Mouse (Mus musculus) frontal cortex, postnatal 36 days (tissue): ENCODE measurements around the gene Cfap298.
A peak's percentile ranks its signal among the peaks of the same experiment; 100 is the strongest.

Source experiments
- DNase-seq, 2 experiments: peaks; one replicate each; pipeline ENCODE4 v3.0.0; 2022; ENCODE audit warnings: low spot score in 2 of 2

Gene Cfap298

DNA sequence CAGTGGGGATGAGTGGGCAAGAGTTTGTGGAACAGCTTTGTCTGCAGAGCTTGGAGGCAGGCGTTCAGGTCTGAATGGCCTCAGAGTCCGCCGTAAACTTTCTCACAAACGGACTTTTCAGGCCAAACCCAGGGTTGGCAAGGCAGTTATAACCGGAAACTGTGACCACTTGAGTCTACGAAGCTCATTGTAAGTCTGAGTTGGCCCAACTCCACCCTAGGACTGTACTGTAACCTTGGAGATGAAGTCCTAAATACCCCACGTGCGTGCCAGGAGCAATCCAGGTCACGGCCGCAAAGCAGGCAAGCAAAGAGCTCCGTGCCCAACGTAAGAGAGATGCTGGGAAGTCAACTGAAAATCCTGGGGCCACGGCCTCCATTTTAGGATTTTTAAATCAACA is 23.1 kb downstream of the Cfap298 start:
- DNase-seq = no peak

GRCm38 (mm10) chr16:90910855-90911533 is 23.9 kb downstream of the Cfap298 start:
- DNase-seq = no peak

GRCm38 (mm10) chr16:90907250-90907649 is 27.7 kb downstream of the Cfap298 start:
- DNase-seq = no peak

DNA sequence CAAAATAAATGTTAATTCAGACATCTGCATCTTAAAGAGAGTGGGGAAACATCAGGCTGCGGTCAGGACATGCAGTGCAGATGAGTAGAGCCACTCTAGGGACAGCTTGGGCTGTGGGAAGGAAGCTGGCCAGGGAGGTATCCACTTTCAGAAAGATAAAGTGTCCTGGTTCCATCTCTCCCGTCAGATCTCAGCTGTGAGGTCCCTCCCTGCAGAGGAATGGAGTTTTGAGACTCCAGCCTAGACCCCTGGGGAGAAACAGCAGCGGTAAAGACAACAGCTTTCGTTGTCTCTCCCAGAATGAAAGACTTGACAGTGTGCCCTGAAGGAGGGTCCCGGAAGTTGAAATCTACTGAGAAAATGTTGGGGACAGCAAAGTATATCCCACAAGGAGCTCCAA is 31.6 kb downstream of the Cfap298 start:
- no peak for DNase-seq

DNA sequence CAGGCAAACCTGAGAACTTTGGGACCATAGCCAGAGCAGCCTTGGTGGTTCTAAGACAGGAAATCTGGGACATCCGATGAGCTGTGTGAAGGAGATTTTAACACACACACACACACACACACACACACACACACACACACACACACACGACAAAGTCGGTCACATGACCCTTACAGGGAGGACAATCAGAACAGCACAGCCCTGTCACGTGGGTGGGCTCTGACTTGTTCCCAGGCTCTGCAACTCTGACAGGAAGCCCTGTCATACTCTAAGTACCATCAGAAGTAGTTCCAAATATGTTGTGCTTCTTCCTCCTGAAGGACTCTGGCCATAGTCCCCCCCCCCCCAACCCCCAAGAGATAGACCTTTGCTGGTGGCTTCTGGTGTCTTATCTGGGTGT is 33.5 kb downstream of the Cfap298 start:
- DNase-seq = no peak

- no peak for DNase-seq
These were observed 35.4 kb downstream of the Cfap298 start for GRCm38 (mm10) chr16:90899498-90899897.

DNA sequence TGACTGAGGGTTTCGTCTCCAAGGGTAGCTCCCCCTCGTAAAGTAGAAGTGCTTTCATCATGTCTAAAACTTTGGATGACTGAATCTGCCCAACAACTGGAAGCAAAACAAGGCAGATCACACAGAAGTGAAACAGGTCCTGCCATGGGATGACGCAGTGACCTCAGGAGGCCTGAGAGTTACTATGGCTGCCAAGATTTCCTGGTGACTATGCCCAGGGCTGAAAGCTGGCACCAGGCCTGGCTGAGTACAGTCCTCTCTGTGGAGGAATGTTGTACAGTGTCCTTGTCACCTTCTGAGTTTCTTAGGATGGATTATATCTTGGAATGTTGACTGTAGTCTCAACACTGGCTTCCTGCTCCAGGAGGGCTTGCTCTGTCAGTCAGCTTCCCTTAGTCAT is 37.3 kb downstream of the Cfap298 start:
- DNase-seq = no peak

GRCm38 (mm10) chr16:90893792-90894191 is 41.1 kb downstream of the Cfap298 start:
- no peak for DNase-seq

GRCm38 (mm10) chr16:90893019-90893418 is 41.9 kb downstream of the Cfap298 start:
- no peak for DNase-seq

DNA sequence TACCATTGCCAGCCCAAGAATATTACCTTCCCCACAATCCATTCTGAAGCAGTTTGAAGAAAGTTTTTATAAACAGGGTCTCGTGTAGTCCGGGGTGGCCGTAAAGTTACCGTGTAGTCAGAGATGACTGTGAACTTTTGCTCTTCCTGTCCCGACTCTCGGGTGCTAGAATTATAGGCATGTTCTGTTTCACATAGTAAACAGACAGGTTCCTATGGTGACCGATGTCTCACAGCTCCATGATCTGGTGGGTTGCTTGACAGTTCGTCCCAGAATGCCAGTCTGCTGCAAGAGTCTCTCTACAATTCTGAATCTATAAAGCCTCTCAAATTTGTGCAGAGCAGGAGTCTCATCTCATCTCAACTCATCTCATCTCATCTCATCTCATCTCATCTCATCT is 42.8 kb downstream of the Cfap298 start:
- no peak for DNase-seq

DNA sequence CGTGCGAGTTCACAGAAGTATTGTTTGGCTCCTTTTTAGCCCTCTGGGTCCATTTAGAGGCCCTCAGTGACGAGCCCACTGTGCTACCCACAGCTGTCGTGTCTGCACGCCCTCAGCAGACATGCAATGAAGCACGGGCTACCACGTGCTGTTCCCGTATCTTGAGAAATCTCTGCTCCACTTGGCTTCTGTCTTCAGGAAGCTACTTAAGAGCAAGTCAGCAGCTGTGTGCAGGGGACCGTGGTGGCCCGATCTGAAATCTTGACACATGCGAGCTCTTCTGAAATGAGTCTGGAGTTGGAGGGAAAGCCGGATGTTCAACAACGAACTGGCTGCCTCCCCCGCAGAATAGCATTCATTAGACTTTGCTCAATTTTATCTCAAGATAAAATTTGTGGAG is 43.3 kb downstream of the Cfap298 start:
- no peak for DNase-seq

DNA sequence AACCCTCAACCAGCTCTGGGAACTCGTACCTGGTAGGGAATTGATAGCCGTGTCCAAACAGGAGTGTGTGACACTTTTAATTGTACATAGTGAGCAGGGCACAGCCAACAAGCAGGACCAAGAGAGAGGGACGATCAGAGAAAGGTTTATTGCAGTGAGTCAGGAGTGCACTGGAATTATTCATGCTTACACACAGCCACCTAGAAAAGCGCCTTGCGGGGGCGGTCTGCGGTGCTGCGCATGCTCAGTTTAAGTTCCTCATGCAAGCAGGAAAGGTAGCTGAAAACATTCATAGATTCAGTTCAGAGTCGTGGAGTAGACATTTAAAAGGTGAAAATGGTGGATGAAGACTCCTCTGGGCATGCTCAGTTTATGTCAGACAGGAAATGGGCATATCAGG is 44.2 kb downstream of the Cfap298 start:
- peak in 1 of 2 experiments; percentile 13 for DNase-seq

GRCm38 (mm10) chr16:90885781-90886565 is 48.9 kb downstream of the Cfap298 start:
- DNase-seq = peak in 1 of 2 experiments; percentile 14

DNA sequence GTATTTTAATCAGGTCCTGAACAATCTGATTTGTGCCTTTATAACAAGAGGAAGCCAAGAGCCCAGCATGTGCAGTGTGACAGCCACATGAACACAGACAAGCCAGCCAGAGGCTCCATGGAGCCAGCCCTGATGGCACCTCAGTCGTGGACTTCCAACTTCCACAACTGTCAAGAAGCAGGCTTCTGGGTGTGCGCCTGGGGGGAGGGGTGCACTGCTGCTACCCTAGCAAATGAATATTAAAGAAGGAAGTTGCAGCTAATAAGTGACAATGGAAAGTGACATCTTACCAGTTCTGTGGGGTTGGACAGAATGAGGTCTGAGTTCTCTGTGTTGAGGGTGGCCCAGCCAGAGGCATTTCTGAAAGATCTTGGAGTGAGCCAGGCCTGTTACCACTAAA is 49.6 kb downstream of the Cfap298 start:
- no peak for DNase-seq

DNA sequence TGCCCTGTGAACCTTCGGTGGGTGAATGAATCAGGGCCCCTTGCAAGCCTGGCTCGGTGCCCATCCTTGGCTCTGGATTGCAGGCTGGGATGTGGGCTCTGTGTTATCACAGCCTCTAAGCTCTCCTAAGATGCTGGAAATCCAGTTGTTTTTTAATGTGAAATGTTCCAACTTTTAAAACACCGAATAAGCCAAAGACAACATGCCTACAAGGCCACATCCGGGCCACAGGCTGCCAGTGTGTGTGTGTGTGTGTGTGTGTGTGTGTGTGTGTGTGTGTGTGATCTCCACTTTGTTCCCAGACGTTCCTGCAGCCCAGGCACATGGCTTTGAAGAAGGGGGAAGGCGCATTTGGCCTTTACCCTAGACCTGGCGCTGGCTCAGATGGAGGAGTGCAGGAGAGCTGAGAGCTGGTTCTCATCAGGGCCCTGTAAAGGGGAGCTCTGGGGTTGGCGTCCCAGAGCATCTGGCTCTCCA is 52.4 kb downstream of the Cfap298 start:
- DNase-seq = no peak

- DNase-seq = no peak
These were observed 56.6 kb downstream of the Cfap298 start for GRCm38 (mm10) chr16:90878135-90878860.
